ENCODE assay signal across 8 mouse cellular contexts in genomic region chr1:55236890-55237642, GRCm38 (mm10). TPM values are rescaled to one million over a fixed set of nuclear protein-coding genes. Genes with fewer than 3 reads are reported as not detected.
DNase-seq lines count a peak whose midpoint lies in the region; ATAC-seq and TF ChIP-seq lines count a peak whose summit lies in the region.

Mars2 (plus strand) TSS chr1:55237177.

- peak; percentile 98 for ATAC-seq in embryonic facial prominence, embryonic 15.5 days (ENCODE audit: insufficient number of reproducible peaks, low FRiP score, low TSS enrichment, low read depth)
- peak; percentile 98 for ATAC-seq in kidney, embryonic 14.5 days (ENCODE audit: low FRiP score, low TSS enrichment)
- ATAC-seq in monocyte, adult 5-6 weeks (replicated peaks; ENCODE audit: insufficient number of reproducible peaks, low FRiP score, low TSS enrichment, poor library complexity, severe bottlenecking): peak; percentile 82

- peak within 1 kb of the TSS; percentile 79 for H3K27ac ChIP-seq in bone marrow, adult 2 months (ENCODE audit: control insufficient read depth, insufficient read depth, low read depth, low read length, poor library complexity)
- peak within 1 kb of the TSS; percentile 56 for H3K27ac ChIP-seq in embryonic facial prominence, embryonic 15.5 days (replicated peaks)
- H3K27ac ChIP-seq in kidney, embryonic 14.5 days (ENCODE audit: low read depth, low read length): peak within 1 kb of the TSS; percentile 55; the same call in 1 of the 2 replicates

- peak; percentile 23; the same call in 1 of the 2 replicates for TF ChIP-seq CTCF in bone marrow, adult 2 months (IDR thresholded peaks at IDR 0.05; ENCODE audit: control insufficient read depth, insufficient read depth, low read length)

- DNase-seq in 416B (ENCODE audit: low read depth): peak; percentile 93
- peak; percentile 93 for DNase-seq in heart, adult 8-10 months (ENCODE audit: low spot score)
- DNase-seq in liver: peak; percentile 97
- peak; percentile 94 to 97 for DNase-seq in spleen, postnatal 4 days (ENCODE audit: low spot score in 2 of 2)

- no peaks in the 10 kb centered on the region for H3K9me3 ChIP-seq in embryonic facial prominence, embryonic 15.5 days (replicated peaks)
- H3K9me3 ChIP-seq in kidney, embryonic 14.5 days (ENCODE audit: control insufficient read depth, low read length): no peaks in the 10 kb centered on the region

- H3K4me1 ChIP-seq in bone marrow, adult 2 months (ENCODE audit: control insufficient read depth, insufficient read depth, low read length): no peaks in the 10 kb centered on the region; the same call in 1 of the 2 replicates
- H3K4me1 ChIP-seq in embryonic facial prominence, embryonic 15.5 days: peaks cover 18% of the 10 kb centered on the region
- H3K4me1 ChIP-seq in kidney, embryonic 14.5 days (ENCODE audit: control insufficient read depth, insufficient read depth, low read length): peaks cover 12% of the 10 kb centered on the region

- H3K4me3 ChIP-seq in bone marrow, adult 2 months (replicated peaks; ENCODE audit: control insufficient read depth, low read depth, low read length): peak within 1 kb of the TSS; percentile 85
- peak within 1 kb of the TSS; percentile 74 for H3K4me3 ChIP-seq in embryonic facial prominence, embryonic 15.5 days (replicated peaks)
- H3K4me3 ChIP-seq in kidney, embryonic 14.5 days (ENCODE audit: low read length): peak within 1 kb of the TSS; percentile 86

- WGBS in bone marrow, adult 2 months: under 1% methylated on average over 82 of the region's 82 CpGs
- under 1% methylated on average over 82 of the region's 82 CpGs for WGBS in embryonic facial prominence, embryonic 15.5 days
- WGBS in kidney, embryonic 14.5 days: under 1% methylated on average over 80 of the region's 82 CpGs

- no peaks in the 10 kb centered on the region for H3K36me3 ChIP-seq in embryonic facial prominence, embryonic 15.5 days
- H3K36me3 ChIP-seq in kidney, embryonic 14.5 days (ENCODE audit: control insufficient read depth, insufficient read depth, low read length): no peaks in the 10 kb centered on the region

- peak; percentile 84 for TF ChIP-seq POLR2A in bone marrow, adult 2 months (IDR thresholded peaks at IDR 0.05; ENCODE audit: borderline replicate concordance, control insufficient read depth, low read depth, low read length)

- H3K4me2 ChIP-seq in embryonic facial prominence, embryonic 15.5 days (replicated peaks): peak within 1 kb of the TSS; percentile 66
- peak within 1 kb of the TSS; percentile 94 for H3K4me2 ChIP-seq in kidney, embryonic 14.5 days (replicated peaks; ENCODE audit: low read depth, low read length)

- no peaks in the 10 kb centered on the region for H3K27me3 ChIP-seq in embryonic facial prominence, embryonic 15.5 days
- H3K27me3 ChIP-seq in kidney, embryonic 14.5 days (ENCODE audit: control insufficient read depth, insufficient read depth, low read length): no peaks in the 10 kb centered on the region

- peak within 1 kb of the TSS; percentile 69 for H3K9ac ChIP-seq in embryonic facial prominence, embryonic 15.5 days
- peak within 1 kb of the TSS; percentile 78 for H3K9ac ChIP-seq in kidney, embryonic 14.5 days (ENCODE audit: low read depth, low read length)

RNA-seq across cellular contexts. Expression of gene Mars2, which starts in this region (rescaled TPM):
- 1.4 and 1.5 TPM in 2 replicates for polyA plus RNA-seq in bone marrow, adult 2 months (2011; ENCODE audit: insufficient read depth, insufficient read length, low replicate concordance, missing spikeins)
- 2.4 and 2.5 TPM in 2 replicates for polyA plus RNA-seq in embryonic facial prominence, embryonic 15.5 days (2015; fragmentation: Nextera tagmentation; extraction: Ambion mirVana)
- total RNA-seq in heart, adult 8-10 months (2022): 1 to 10 TPM; 4.5 to 5.3 (median 4.7) TPM
- polyA plus RNA-seq in kidney, embryonic 14.5 days (2014; fragmentation: Nextera tagmentation; extraction: Ambion mirVana): 2.1 and 2.4 TPM in 2 replicates
- 3.7 to 7.5 TPM (median 5.2 TPM) in 3 replicates for total RNA-seq in monocyte, adult 5-6 weeks (2017)

Comparison
In these comparisons a context has a peak if more than half of its experiments do, and no peak if none do; other contexts are left out.
1. Peak in every context shown above with its lines: DNase-seq, ATAC-seq, H3K4me3 ChIP-seq and H3K27ac ChIP-seq.